Mouse (Mus musculus) neural tube, embryonic 10.5 days (tissue): Measurements from ENCODE around the gene Ngdn.
"Not testable (repeated sequence)": the region's sequence is repeated elsewhere in the genome, so short reads cannot be mapped to it uniquely, and the experiment has no call there.

ENCODE experiments used
- DNase-seq: peaks from one replicate; pipeline ENCODE4 v3.0.0-alpha.2; 2017; ENCODE audit warnings: low spot score; ENCODE audit errors: extremely low spot score

Ngdn gene

GRCm38 (mm10) chr14:55028333-55028835 lies 13.1 kb downstream of the Ngdn start:
- peak; percentile 35 for DNase-seq

GRCm38 (mm10) chr14:55029034-55029698 lies 13.9 kb downstream of the Ngdn start:
- peak; percentile 32 for DNase-seq

GRCm38 (mm10) chr14:55032695-55033225 lies 17.5 kb downstream of the Ngdn start:
- no peak for DNase-seq

- not testable (repeated sequence) for DNase-seq
These were observed 28.4 kb downstream of the Ngdn start for GRCm38 (mm10) chr14:55043694-55044093.

- DNase-seq = no peak
These were observed 32.8 kb downstream of the Ngdn start for GRCm38 (mm10) chr14:55047971-55048531.

- no peak for DNase-seq
These were observed 37.2 kb downstream of the Ngdn start for GRCm38 (mm10) chr14:55052496-55052895.

GRCm38 (mm10) chr14:55053050-55053449 lies 37.8 kb downstream of the Ngdn start:
- no peak for DNase-seq

- DNase-seq = no peak
These were observed 38.5 kb downstream of the Ngdn start for GRCm38 (mm10) chr14:55053708-55054190.

GRCm38 (mm10) chr14:55054191-55054749 lies 39.0 kb downstream of the Ngdn start:
- no peak for DNase-seq

GRCm38 (mm10) chr14:55055167-55055834 lies 40.0 kb downstream of the Ngdn start:
- DNase-seq = no peak

- no peak for DNase-seq
These were observed 43.8 kb downstream of the Ngdn start for GRCm38 (mm10) chr14:55059009-55059408.

GRCm38 (mm10) chr14:55059931-55060330 lies 44.7 kb downstream of the Ngdn start:
- no peak for DNase-seq

GRCm38 (mm10) chr14:55061845-55062244 lies 46.6 kb downstream of the Ngdn start:
- no peak for DNase-seq

- no peak for DNase-seq
These were observed 47.4 kb downstream of the Ngdn start for GRCm38 (mm10) chr14:55062626-55063025.

- no peak for DNase-seq
These were observed 47.9 kb downstream of the Ngdn start for GRCm38 (mm10) chr14:55063117-55063516.

GRCm38 (mm10) chr14:55063581-55064381 lies 48.5 kb downstream of the Ngdn start:
- no peak for DNase-seq

- no peak for DNase-seq
These were observed 49.5 kb downstream of the Ngdn start for GRCm38 (mm10) chr14:55064481-55065370.

GRCm38 (mm10) chr14:55065391-55065790 lies 50.1 kb downstream of the Ngdn start:
- DNase-seq = no peak

GRCm38 (mm10) chr14:55066042-55066441 lies 50.8 kb downstream of the Ngdn start:
- DNase-seq = no peak

- no peak for DNase-seq
These were observed 56.5 kb downstream of the Ngdn start for GRCm38 (mm10) chr14:55071756-55072155.
